Mouse (Mus musculus) hindbrain, embryonic 16.5 days (tissue): Measurements from ENCODE around the gene Glis2. TPM values are rescaled to one million over a fixed set of nuclear protein-coding genes. Genes with fewer than 3 reads are reported as not detected.

Experiments
- ATAC-seq: fragments of 200-750 bp; cut with Nextera tagmentation; 2 replicates; pipeline ENCODE4 v1.8.0; 2017; ENCODE audit warnings: moderate TSS enrichment, moderate library complexity
- H3K27ac ChIP-seq: fragments of 300-500 bp; sonication (generic); 2 replicates; pipeline ENCODE4 v1.5.1; 2014; ENCODE audit warnings: low read depth, mild to moderate bottlenecking, control low read depth, low read length, moderate library complexity
- H3K27me3 ChIP-seq: fragments of 300-500 bp; sonication (generic); replicated peaks from 2 replicates; pipeline ENCODE4 v1.6.1; 2014; ENCODE audit warnings: low read length; ENCODE audit not compliant: control insufficient read depth, insufficient read depth
- H3K36me3 ChIP-seq: fragments of 300-500 bp; sonication (generic); 2 replicates; pipeline ENCODE4 v1.6.1; 2014; ENCODE audit warnings: mild to moderate bottlenecking, low read length, moderate library complexity, mixed read lengths; ENCODE audit not compliant: control insufficient read depth, insufficient read depth
- H3K4me1 ChIP-seq: fragments of 300-500 bp; sonication (generic); 2 replicates; pipeline ENCODE4 v1.6.1; 2014; ENCODE audit warnings: low read depth, low read length; ENCODE audit not compliant: control insufficient read depth, insufficient read depth
- H3K4me2 ChIP-seq: fragments of 300-500 bp; sonication (generic); 2 replicates; pipeline ENCODE4 v1.6.1; 2014; ENCODE audit warnings: mild to moderate bottlenecking, low read length, control low read depth, moderate library complexity
- H3K4me3 ChIP-seq: fragments of 300-500 bp; sonication (generic); 2 replicates; pipeline ENCODE4 v1.5.1; 2014; ENCODE audit warnings: mild to moderate bottlenecking, low read length, control low read depth, moderate library complexity
- H3K9ac ChIP-seq: fragments of 300-500 bp; sonication (generic); 2 replicates; pipeline ENCODE4 v1.6.1; 2014; ENCODE audit warnings: low read depth, mild to moderate bottlenecking, control low read depth, low read length, moderate library complexity
- H3K9me3 ChIP-seq: fragments of 300-500 bp; sonication (generic); 2 replicates; pipeline ENCODE4 v1.6.1; 2014; ENCODE audit warnings: mild to moderate bottlenecking, low read length, moderate library complexity; ENCODE audit not compliant: control insufficient read depth
- WGBS: fragments of 180-500 bp; shearing (Covaris S2); extraction: QIAGEN DNeasy Blood & Tissue Kit; methylation state at CpG from one replicate; pipeline ENCODE4 v1.1.7; 2014; 5-methylcytosine and 5-hydroxymethylcytosine counted together
- polyA plus RNA-seq: library from polyadenylated mRNA; unstranded; fragments of >200 nt; fragmentation: Nextera tagmentation; extraction: Ambion mirVana; gene quantifications from 2 replicates; pipeline ENCODE4 v1.2.1, GENCODE M21; 2015

Glis2 gene
- polyA plus RNA-seq, 1 experiment from 2014 or later: 14.2 TPM

- Histone ChIP-seq H3K4me1 (peaks cover 38% of the 10 kb centered on the region), H3K9ac (no peak overlapping the region), H3K27ac (no peak overlapping the region), H3K9me3 (no peaks in the 10 kb centered on the region), H3K4me3 (no peak overlapping the region), H3K36me3 (peaks cover 7% of the 10 kb centered on the region), H3K27me3 (no peaks in the 10 kb centered on the region), H3K4me2 (no peak overlapping the region)
- 48% methylated on average over 5 of the region's 5 CpGs for WGBS
- ATAC-seq: peak; percentile 35
Measured at GRCm38 (mm10) chr16:4606431-4607084, 12.0 kb downstream of the Glis2 start.

- 56% methylated on average over 9 of the region's 9 CpGs for WGBS
- Histone ChIP-seq H3K27ac (no peak overlapping the region), H3K36me3 (peaks cover 14% of the 10 kb centered on the region)
Measured at GRCm38 (mm10) chr16:4607818-4608531, 13.5 kb downstream of the Glis2 start.

GRCm38 (mm10) chr16:4608532-4609059, 14.1 kb downstream of the Glis2 start:
- 86% methylated on average over 19 of the region's 19 CpGs for WGBS
- H3K27ac ChIP-seq: no peak overlapping the region

More at GRCm38 (mm10) chr16:4607818-4608531, 13.5 kb downstream of the Glis2 start:
- ATAC-seq: peak; percentile 62; the same call in 1 of the 2 replicates
- Histone ChIP-seq H3K9me3 (no peaks in the 10 kb centered on the region), H3K27me3 (no peaks in the 10 kb centered on the region), H3K4me2 (no peak overlapping the region), H3K9ac (no peak overlapping the region), H3K4me1 (peaks cover 30% of the 10 kb centered on the region), H3K4me3 (no peak overlapping the region)

GRCm38 (mm10) chr16:4611193-4611592, 16.7 kb downstream of the Glis2 start:
- ATAC-seq: no peak
- 92% methylated on average over 5 of the region's 5 CpGs for WGBS
- H3K9me3 ChIP-seq: no peaks in the 10 kb centered on the region
- H3K4me2 ChIP-seq: no peak overlapping the region
- no peaks in the 10 kb centered on the region for H3K27me3 ChIP-seq
- H3K9ac ChIP-seq: no peak overlapping the region
- peaks cover 30% of the 10 kb centered on the region for H3K36me3 ChIP-seq
- H3K4me1 ChIP-seq: peaks cover 10% of the 10 kb centered on the region
- H3K4me3 ChIP-seq: no peak overlapping the region
- no peak overlapping the region for H3K27ac ChIP-seq

More at GRCm38 (mm10) chr16:4608532-4609059, 14.1 kb downstream of the Glis2 start:
- H3K4me3 ChIP-seq: no peak overlapping the region
- peaks cover 20% of the 10 kb centered on the region for H3K36me3 ChIP-seq
- no peaks in the 10 kb centered on the region for H3K27me3 ChIP-seq
- no peak overlapping the region for H3K9ac ChIP-seq
- H3K4me1 ChIP-seq: peaks cover 25% of the 10 kb centered on the region
- no peak overlapping the region for H3K4me2 ChIP-seq
- ATAC-seq: no peak
- H3K9me3 ChIP-seq: no peaks in the 10 kb centered on the region

GRCm38 (mm10) chr16:4611676-4612075, 17.2 kb downstream of the Glis2 start:
- WGBS: 96% methylated on average over 7 of the region's 7 CpGs
- H3K36me3 ChIP-seq: peaks cover 30% of the 10 kb centered on the region

GRCm38 (mm10) chr16:4613736-4614135, 19.2 kb downstream of the Glis2 start:
- WGBS: 95% methylated on average over 9 of the region's 9 CpGs
- Histone ChIP-seq H3K9me3 (no peaks in the 10 kb centered on the region), H3K27me3 (no peaks in the 10 kb centered on the region), H3K27ac (no peak overlapping the region), H3K9ac (no peak overlapping the region), H3K4me2 (no peak overlapping the region), H3K36me3 (peaks cover 30% of the 10 kb centered on the region), H3K4me1 (no peaks in the 10 kb centered on the region), H3K4me3 (no peak overlapping the region)
- no peak for ATAC-seq

More at GRCm38 (mm10) chr16:4611676-4612075, 17.2 kb downstream of the Glis2 start:
- Histone ChIP-seq H3K27me3 (no peaks in the 10 kb centered on the region), H3K9ac (no peak overlapping the region), H3K4me2 (no peak overlapping the region), H3K27ac (no peak overlapping the region), H3K4me1 (peaks cover 6% of the 10 kb centered on the region), H3K4me3 (no peak overlapping the region), H3K9me3 (no peaks in the 10 kb centered on the region)
- ATAC-seq: no peak

GRCm38 (mm10) chr16:4614639-4615038, 20.1 kb downstream of the Glis2 start:
- Histone ChIP-seq H3K27ac (no peak overlapping the region), H3K4me3 (no peak overlapping the region), H3K9me3 (no peaks in the 10 kb centered on the region), H3K9ac (no peak overlapping the region), H3K27me3 (no peaks in the 10 kb centered on the region), H3K36me3 (peaks cover 30% of the 10 kb centered on the region), H3K4me1 (no peaks in the 10 kb centered on the region), H3K4me2 (no peak overlapping the region)
- ATAC-seq: no peak
- WGBS: 89% methylated on average over 3 of the region's 3 CpGs

- Histone ChIP-seq H3K4me2 (no peak overlapping the region), H3K27ac (no peak overlapping the region), H3K4me1 (no peaks in the 10 kb centered on the region), H3K27me3 (no peaks in the 10 kb centered on the region), H3K9ac (no peak overlapping the region), H3K9me3 (no peaks in the 10 kb centered on the region), H3K36me3 (peaks cover 27% of the 10 kb centered on the region), H3K4me3 (no peak overlapping the region)
- WGBS: 94% methylated on average over 1 of the region's 1 CpGs
- no peak for ATAC-seq
Measured at GRCm38 (mm10) chr16:4615297-4615696, 20.8 kb downstream of the Glis2 start.

GRCm38 (mm10) chr16:4616829-4617228, 22.3 kb downstream of the Glis2 start:
- Histone ChIP-seq H3K27me3 (no peaks in the 10 kb centered on the region), H3K9me3 (no peaks in the 10 kb centered on the region), H3K9ac (no peak overlapping the region), H3K4me3 (no peak overlapping the region), H3K27ac (no peak overlapping the region), H3K36me3 (peaks cover 20% of the 10 kb centered on the region), H3K4me1 (no peaks in the 10 kb centered on the region), H3K4me2 (no peak overlapping the region)
- no peak for ATAC-seq
- WGBS: 82% methylated on average over 4 of the region's 4 CpGs
